Comparison of ENCODE assay signal across 8 mouse cellular contexts in the genomic region with DNA sequence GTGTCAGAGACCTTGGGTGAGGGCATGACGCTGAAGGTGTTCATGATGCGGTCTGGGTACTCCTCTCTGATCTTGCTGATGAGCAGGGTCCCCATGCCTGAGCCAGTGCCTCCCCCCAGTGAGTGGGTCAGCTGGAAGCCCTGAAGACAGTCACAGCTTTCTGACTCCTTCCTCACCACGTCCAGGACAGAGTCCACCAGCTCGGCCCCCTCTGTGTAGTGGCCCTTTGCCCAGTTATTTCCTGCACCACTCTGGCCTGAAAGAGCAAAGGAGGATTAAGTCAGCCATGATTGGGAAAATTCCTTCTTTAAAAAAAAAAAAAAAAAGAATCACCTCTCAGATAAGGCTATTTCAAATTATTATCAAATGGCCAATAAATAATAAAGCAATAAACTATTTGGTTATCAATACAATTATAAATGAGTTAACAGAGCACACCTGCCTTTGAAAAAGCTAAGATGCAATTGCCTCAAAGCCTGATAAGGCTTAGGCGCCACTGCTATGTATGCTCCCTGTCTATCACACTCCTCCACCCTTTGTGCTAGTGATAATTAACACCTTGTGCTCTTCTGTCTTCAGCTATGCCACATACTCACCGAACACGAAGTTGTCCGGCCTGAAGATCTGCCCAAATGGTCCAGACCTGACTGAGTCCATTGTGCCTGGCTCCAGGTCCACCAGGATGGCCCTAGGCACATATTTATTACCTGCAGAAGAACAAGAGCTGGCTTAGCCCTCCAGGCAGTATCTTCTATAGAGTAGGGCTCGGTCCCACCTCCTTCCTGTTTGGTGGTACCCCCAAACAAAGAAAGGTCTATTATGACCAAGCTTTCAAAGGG. TPM values are rescaled to one million over a fixed set of nuclear protein-coding genes. Genes with fewer than 3 reads are reported as not detected.
DNase-seq lines count a peak whose midpoint lies in the region; ATAC-seq and TF ChIP-seq lines count a peak whose summit lies in the region.

No protein-coding gene starts in this region.

- peak overlapping the region; percentile 71; the same call in 1 of the 2 replicates for H3K4me3 ChIP-seq in lung, embryonic 15.5 days
- H3K4me3 ChIP-seq in forebrain, embryonic 13.5 days, result peak overlapping the region; percentile 85
- H3K4me3 ChIP-seq in kidney, postnatal 0 days (replicated peaks; ENCODE audit: low read depth, low read length), result no peak overlapping the region
- H3K4me3 ChIP-seq in neural tube, embryonic 15.5 days (replicated peaks), result peak overlapping the region; percentile 92

- no peak overlapping the region for H3K27ac ChIP-seq in lung, embryonic 15.5 days
- H3K27ac ChIP-seq in forebrain, embryonic 13.5 days, result peak overlapping the region; percentile 100
- no peak overlapping the region for H3K27ac ChIP-seq in kidney, postnatal 0 days
- H3K27ac ChIP-seq in neural tube, embryonic 15.5 days (replicated peaks), result peak overlapping the region; percentile 97

- no peak overlapping the region for H3K9ac ChIP-seq in lung, embryonic 15.5 days
- peak overlapping the region; percentile 99 for H3K9ac ChIP-seq in forebrain, embryonic 13.5 days
- H3K9ac ChIP-seq in kidney, postnatal 0 days (ENCODE audit: low read depth, low read length), result no peak overlapping the region
- H3K9ac ChIP-seq in neural tube, embryonic 15.5 days (replicated peaks), result peak overlapping the region; percentile 100

- peaks cover 36% of the 10 kb centered on the region for H3K4me1 ChIP-seq in lung, embryonic 15.5 days
- peaks cover 55% of the 10 kb centered on the region for H3K4me1 ChIP-seq in forebrain, embryonic 13.5 days
- peaks cover 28% of the 10 kb centered on the region; the same call in 1 of the 2 replicates for H3K4me1 ChIP-seq in kidney, postnatal 0 days (replicated peaks; ENCODE audit: insufficient read depth, low read length)
- H3K4me1 ChIP-seq in neural tube, embryonic 15.5 days, result peaks cover 40% of the 10 kb centered on the region

- no peak for ATAC-seq in lung, embryonic 15.5 days (ENCODE audit: borderline replicate concordance, extremely low read depth, low FRiP score, low TSS enrichment)
- no peak for ATAC-seq in forebrain, embryonic 13.5 days
- ATAC-seq in kidney, postnatal 0 days (replicated peaks; ENCODE audit: low FRiP score, low read depth), result no peak
- ATAC-seq in neural tube, embryonic 15.5 days (ENCODE audit: low FRiP score), result no peak
- ATAC-seq in megakaryocyte progenitor cell, adult 5-6 weeks (replicated peaks; ENCODE audit: poor library complexity), result no peak

- no peaks in the 10 kb centered on the region for H3K9me3 ChIP-seq in lung, embryonic 15.5 days
- H3K9me3 ChIP-seq in forebrain, embryonic 13.5 days (replicated peaks), result no peaks in the 10 kb centered on the region
- no peaks in the 10 kb centered on the region for H3K9me3 ChIP-seq in kidney, postnatal 0 days (replicated peaks; ENCODE audit: low read length)
- H3K9me3 ChIP-seq in neural tube, embryonic 15.5 days (replicated peaks), result no peaks in the 10 kb centered on the region

- no peak for TF ChIP-seq CTCF in kidney, postnatal 0 days (IDR thresholded peaks at IDR 0.05; ENCODE audit: low read depth)

- DNase-seq in lung, adult 18-20 months, result no peak
- DNase-seq in kidney, postnatal 0 days (ENCODE audit: low spot score), result no peak
- DNase-seq in c-Kit-positive CD71-positive TER-119-positive erythroid progenitor cells, embryonic 14.5 days (ENCODE audit: low spot score), result no peak
- no peak for DNase-seq in layer of hippocampus, adult 11-12 months (ENCODE audit: low spot score)

- WGBS in lung, embryonic 15.5 days, result 78% methylated on average over 9 of the region's 9 CpGs
- 30% methylated on average over 9 of the region's 9 CpGs for WGBS in forebrain, embryonic 13.5 days
- 73% methylated on average over 9 of the region's 9 CpGs for WGBS in kidney, postnatal 0 days
- 14% methylated on average over 9 of the region's 9 CpGs for WGBS in neural tube, embryonic 15.5 days

- peaks cover 27% of the 10 kb centered on the region for H3K27me3 ChIP-seq in lung, embryonic 15.5 days
- H3K27me3 ChIP-seq in forebrain, embryonic 13.5 days, result no peaks in the 10 kb centered on the region
- H3K27me3 ChIP-seq in kidney, postnatal 0 days (ENCODE audit: insufficient read depth, low read length), result no peaks in the 10 kb centered on the region
- no peaks in the 10 kb centered on the region for H3K27me3 ChIP-seq in neural tube, embryonic 15.5 days (replicated peaks)

- no peaks in the 10 kb centered on the region for H3K36me3 ChIP-seq in lung, embryonic 15.5 days
- H3K36me3 ChIP-seq in forebrain, embryonic 13.5 days (ENCODE audit: poor library complexity, severe bottlenecking), result peaks cover 43% of the 10 kb centered on the region
- no peaks in the 10 kb centered on the region for H3K36me3 ChIP-seq in kidney, postnatal 0 days (ENCODE audit: insufficient read depth, low read length)
- no peaks in the 10 kb centered on the region for H3K36me3 ChIP-seq in neural tube, embryonic 15.5 days

- H3K4me2 ChIP-seq in lung, embryonic 15.5 days, result peak overlapping the region; percentile 93
- peak overlapping the region; percentile 83 for H3K4me2 ChIP-seq in forebrain, embryonic 13.5 days
- peak overlapping the region; percentile 93 for H3K4me2 ChIP-seq in kidney, postnatal 0 days (ENCODE audit: low read length)
- peak overlapping the region; percentile 76 for H3K4me2 ChIP-seq in neural tube, embryonic 15.5 days

RNA-seq across cellular contexts. Expression of gene Tubb2b, which starts 1.8 kb away (rescaled TPM):
- polyA plus RNA-seq in lung, embryonic 15.5 days (2015; fragmentation: Nextera tagmentation; extraction: Ambion mirVana), result 18.0 and 19.7 TPM in 2 replicates
- 559 and 618 TPM in 2 replicates for polyA plus RNA-seq in forebrain, embryonic 13.5 days (2015; fragmentation: Nextera tagmentation; extraction: Ambion mirVana)
- 24.8 and 28.0 TPM in 2 replicates for polyA plus RNA-seq in kidney, postnatal 0 days (2015; fragmentation: Nextera tagmentation; extraction: Ambion mirVana)
- polyA plus RNA-seq in neural tube, embryonic 15.5 days (2015; fragmentation: Nextera tagmentation; extraction: Ambion mirVana), result 777 and 1,015 TPM in 2 replicates
- not detected in 2 replicates for total RNA-seq in megakaryocyte progenitor cell, adult 5-6 weeks (2015)
- total RNA-seq in megakaryocyte progenitor cell, adult 5-6 weeks (2017), result not detected in 2 replicates

RNA-seq across cellular contexts. Expression of gene Psmg4, which starts 34.3 kb away (rescaled TPM):
- 64.3 and 72.7 TPM in 2 replicates for polyA plus RNA-seq in lung, embryonic 15.5 days (2015; fragmentation: Nextera tagmentation; extraction: Ambion mirVana)
- polyA plus RNA-seq in forebrain, embryonic 13.5 days (2015; fragmentation: Nextera tagmentation; extraction: Ambion mirVana), result 121 and 128 TPM in 2 replicates
- polyA plus RNA-seq in kidney, postnatal 0 days (2015; fragmentation: Nextera tagmentation; extraction: Ambion mirVana), result 110 and 117 TPM in 2 replicates
- polyA plus RNA-seq in neural tube, embryonic 15.5 days (2015; fragmentation: Nextera tagmentation; extraction: Ambion mirVana), result 86.8 and 96.5 TPM in 2 replicates
- total RNA-seq in megakaryocyte progenitor cell, adult 5-6 weeks (2015), result 73.3 and 75.8 TPM in 2 replicates
- 200 and 229 TPM in 2 replicates for total RNA-seq in megakaryocyte progenitor cell, adult 5-6 weeks (2017)

RNA-seq across cellular contexts. Expression of gene Tubb2a, which starts 50.7 kb away (rescaled TPM):
- polyA plus RNA-seq in lung, embryonic 15.5 days (2015; fragmentation: Nextera tagmentation; extraction: Ambion mirVana), result 180 and 197 TPM in 2 replicates
- polyA plus RNA-seq in forebrain, embryonic 13.5 days (2015; fragmentation: Nextera tagmentation; extraction: Ambion mirVana), result 761 and 874 TPM in 2 replicates
- 169 and 170 TPM in 2 replicates for polyA plus RNA-seq in kidney, postnatal 0 days (2015; fragmentation: Nextera tagmentation; extraction: Ambion mirVana)
- 2,701 and 3,281 TPM in 2 replicates for polyA plus RNA-seq in neural tube, embryonic 15.5 days (2015; fragmentation: Nextera tagmentation; extraction: Ambion mirVana)
- total RNA-seq in megakaryocyte progenitor cell, adult 5-6 weeks (2015), result 2.3 and 2.5 TPM in 2 replicates
- 6.9 and 7.9 TPM in 2 replicates for total RNA-seq in megakaryocyte progenitor cell, adult 5-6 weeks (2017)

Comparison
In these comparisons a context has a peak if more than half of its experiments do, and no peak if none do; other contexts are left out.
1. H3K27ac ChIP-seq: peak in forebrain, embryonic 13.5 days (single experiment) and neural tube, embryonic 15.5 days (single experiment); none in lung, embryonic 15.5 days (single experiment) and kidney, postnatal 0 days (single experiment).
2. H3K9ac ChIP-seq: peak in forebrain, embryonic 13.5 days (single experiment) and neural tube, embryonic 15.5 days (single experiment); none in lung, embryonic 15.5 days (single experiment) and kidney, postnatal 0 days (single experiment).
3. RNA of gene Tubb2b, which starts 1.8 kb away (polyA plus RNA-seq): 777 to 1,015 TPM in neural tube, embryonic 15.5 days and 559 to 618 TPM in forebrain, embryonic 13.5 days; 24.8 to 28.0 TPM in kidney, postnatal 0 days and 18.0 to 19.7 TPM in lung, embryonic 15.5 days; every median in the first group is over 10 times any median in the second.
4. Peak in every context shown above with its lines, with median percentiles within 50 percentile points of each other: H3K4me2 ChIP-seq.